Mouse (Mus musculus): ENCODE data around the gene Cd302.
A peak's percentile ranks its signal among the peaks of the same experiment; 100 is the strongest.

GRCm38 (mm10) chr2:60209703-60210651 lies 74.3 kb downstream of the Cd302 start, which contains the start of the genes Baz2b and March7:
- TF ChIP-seq CTCF (IDR thresholded peaks at IDR 0.05) = peak; percentile 62
- peak; percentile 56 for TF ChIP-seq POLR2A (IDR thresholded peaks at IDR 0.05; ENCODE audit: insufficient read depth, low read depth, low read length)
